Mouse (Mus musculus) hindbrain, embryonic 12.5 days (tissue): ENCODE measurements around the gene Scand1. TPM values are rescaled to one million over a fixed set of nuclear protein-coding genes. Genes with fewer than 3 reads are reported as not detected.
A peak's percentile ranks its signal among the peaks of the same experiment; 100 is the strongest.

Source experiments
- ATAC-seq: fragments of 200-750 bp; cut with Nextera tagmentation; 2 replicates; pipeline ENCODE4 v1.8.0; 2017; ENCODE audit warnings: moderate TSS enrichment; ENCODE audit not compliant: low FRiP score
- H3K27ac ChIP-seq: fragments of 300-500 bp; sonication (generic); 2 replicates; pipeline ENCODE4 v1.5.1; 2016; ENCODE audit warnings: mild to moderate bottlenecking
- H3K27me3 ChIP-seq: fragments of 300-500 bp; sonication (generic); 2 replicates; pipeline ENCODE4 v1.6.1; 2016; ENCODE audit warnings: mild to moderate bottlenecking
- H3K36me3 ChIP-seq: fragments of 300-500 bp; sonication (generic); 2 replicates; pipeline ENCODE4 v1.6.1; 2016; ENCODE audit warnings: mild to moderate bottlenecking
- H3K4me1 ChIP-seq: fragments of 300-500 bp; sonication (generic); 2 replicates; pipeline ENCODE4 v1.6.1; 2016
- H3K4me2 ChIP-seq: fragments of 300-500 bp; sonication (generic); replicated peaks from 2 replicates; pipeline ENCODE4 v1.6.1; 2016; ENCODE audit warnings: mild to moderate bottlenecking
- H3K4me3 ChIP-seq: fragments of 300-500 bp; sonication (generic); 2 replicates; pipeline ENCODE4 v1.5.1; 2016; ENCODE audit warnings: mild to moderate bottlenecking
- H3K9ac ChIP-seq: fragments of 300-500 bp; sonication (generic); 2 replicates; pipeline ENCODE4 v1.6.1; 2016; ENCODE audit warnings: mild to moderate bottlenecking, moderate library complexity
- H3K9me3 ChIP-seq: fragments of 300-500 bp; sonication (generic); replicated peaks from 2 replicates; pipeline ENCODE4 v1.6.1; 2016; ENCODE audit warnings: mild to moderate bottlenecking
- WGBS: fragments of 180-500 bp; shearing (Covaris S2); methylation state at CpG from one replicate; pipeline ENCODE4 v1.1.7; 2016; 5-methylcytosine and 5-hydroxymethylcytosine counted together
- polyA plus RNA-seq: library from polyadenylated mRNA; unstranded; fragments of >200 nt; fragmentation: Nextera tagmentation; extraction: Ambion mirVana; gene quantifications from 2 replicates; pipeline ENCODE4 v1.2.1, GENCODE M21; 2016

The Scand1 gene
- polyA plus RNA-seq, 1 experiment from 2014 or later, result 121 TPM

DNA sequence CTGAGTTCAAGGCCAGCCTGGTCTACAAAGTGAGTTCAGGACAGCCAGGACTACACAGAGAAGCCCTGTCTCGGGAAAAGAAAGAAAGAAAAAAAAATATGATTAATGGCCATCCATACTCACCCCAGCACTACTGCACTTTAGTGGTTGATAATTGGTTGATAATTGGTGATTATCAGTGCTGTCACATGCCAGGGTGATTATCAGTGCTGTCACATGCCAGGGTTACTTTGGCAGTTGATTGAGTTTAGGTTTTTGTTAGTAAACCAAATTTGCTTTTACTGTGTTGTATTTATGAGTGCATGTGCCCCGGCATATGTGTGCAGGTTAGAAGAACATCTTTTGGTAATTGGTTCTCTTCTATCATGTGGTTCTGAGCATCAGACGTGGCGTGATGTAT, 10.4 kb downstream of the Scand1 start:
- Histone ChIP-seq H3K4me1 (no peaks in the 10 kb centered on the region), H3K27me3 (no peaks in the 10 kb centered on the region), H3K4me2 (no peak overlapping the region), H3K4me3 (no peak overlapping the region), H3K36me3 (peaks cover 61% of the 10 kb centered on the region), H3K27ac (no peak overlapping the region), H3K9ac (no peak overlapping the region), H3K9me3 (no peaks in the 10 kb centered on the region)
- WGBS, result 92% methylated on average over 4 of the region's 4 CpGs
- ATAC-seq, result no peak

DNA sequence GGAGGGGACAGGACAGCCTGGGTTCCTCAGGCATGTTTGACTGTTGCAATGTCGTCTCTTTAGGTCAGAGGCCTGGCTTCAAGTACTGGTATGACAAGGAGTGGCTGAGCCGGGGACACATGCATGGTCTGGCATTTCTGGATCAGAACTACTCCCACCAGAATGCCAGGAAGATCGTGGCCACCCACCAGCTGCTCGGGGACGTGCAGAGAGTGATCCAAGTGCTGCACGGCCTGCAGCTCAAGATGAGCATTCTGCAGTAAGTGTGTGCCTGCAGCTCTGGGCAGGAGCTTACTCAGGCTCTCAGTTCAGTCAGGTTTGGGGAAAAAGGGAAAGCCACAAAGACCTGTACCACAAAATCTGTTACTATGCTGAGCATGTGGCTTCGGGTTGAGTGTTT, 14.0 kb downstream of the Scand1 start:
- H3K36me3 ChIP-seq, result peaks cover 69% of the 10 kb centered on the region
- H3K27ac ChIP-seq, result no peak overlapping the region
- no peak overlapping the region for H3K9ac ChIP-seq
- H3K27me3 ChIP-seq, result no peaks in the 10 kb centered on the region
- H3K4me3 ChIP-seq, result no peak overlapping the region
- no peak for ATAC-seq
- no peak overlapping the region for H3K4me2 ChIP-seq
- H3K4me1 ChIP-seq, result no peaks in the 10 kb centered on the region
- no peaks in the 10 kb centered on the region for H3K9me3 ChIP-seq
- WGBS, result 95% methylated on average over 7 of the region's 7 CpGs

- Histone ChIP-seq H3K4me1 (no peaks in the 10 kb centered on the region), H3K9ac (no peak overlapping the region), H3K27ac (no peak overlapping the region), H3K9me3 (no peaks in the 10 kb centered on the region), H3K27me3 (no peaks in the 10 kb centered on the region), H3K4me3 (no peak overlapping the region), H3K36me3 (peaks cover 72% of the 10 kb centered on the region), H3K4me2 (no peak overlapping the region)
- WGBS, result 88% methylated on average over 3 of the region's 3 CpGs
- no peak for ATAC-seq
These were observed 14.9 kb downstream of the Scand1 start for GRCm38 (mm10) chr2:156297653-156298052.

- Histone ChIP-seq H3K4me3 (no peak overlapping the region), H3K36me3 (peaks cover 70% of the 10 kb centered on the region), H3K27ac (no peak overlapping the region), H3K9me3 (no peaks in the 10 kb centered on the region), H3K27me3 (no peaks in the 10 kb centered on the region), H3K4me1 (no peaks in the 10 kb centered on the region), H3K4me2 (no peak overlapping the region), H3K9ac (no peak overlapping the region)
- WGBS, result 89% methylated on average over 3 of the region's 3 CpGs
- ATAC-seq, result no peak
These were observed 16.3 kb downstream of the Scand1 start for GRCm38 (mm10) chr2:156296190-156296589.

- no peak overlapping the region for H3K27ac ChIP-seq
- ATAC-seq, result no peak
- H3K27me3 ChIP-seq, result no peaks in the 10 kb centered on the region
- no peak overlapping the region for H3K4me2 ChIP-seq
- WGBS, result 98% methylated on average over 2 of the region's 2 CpGs
- H3K4me3 ChIP-seq, result no peak overlapping the region
- no peaks in the 10 kb centered on the region for H3K9me3 ChIP-seq
- no peaks in the 10 kb centered on the region for H3K4me1 ChIP-seq
- peaks cover 70% of the 10 kb centered on the region for H3K36me3 ChIP-seq
- no peak overlapping the region for H3K9ac ChIP-seq
These were observed 16.9 kb downstream of the Scand1 start for GRCm38 (mm10) chr2:156295601-156296063.

- H3K9me3 ChIP-seq, result no peaks in the 10 kb centered on the region
- 84% methylated on average over 1 of the region's 1 CpGs for WGBS
- no peak overlapping the region for H3K4me2 ChIP-seq
- H3K4me3 ChIP-seq, result no peak overlapping the region
- no peaks in the 10 kb centered on the region for H3K4me1 ChIP-seq
- H3K36me3 ChIP-seq, result peaks cover 75% of the 10 kb centered on the region
- ATAC-seq, result no peak
- no peaks in the 10 kb centered on the region for H3K27me3 ChIP-seq
- H3K27ac ChIP-seq, result no peak overlapping the region
- H3K9ac ChIP-seq, result no peak overlapping the region
These were observed 20.5 kb downstream of the Scand1 start for GRCm38 (mm10) chr2:156291998-156292397.

DNA sequence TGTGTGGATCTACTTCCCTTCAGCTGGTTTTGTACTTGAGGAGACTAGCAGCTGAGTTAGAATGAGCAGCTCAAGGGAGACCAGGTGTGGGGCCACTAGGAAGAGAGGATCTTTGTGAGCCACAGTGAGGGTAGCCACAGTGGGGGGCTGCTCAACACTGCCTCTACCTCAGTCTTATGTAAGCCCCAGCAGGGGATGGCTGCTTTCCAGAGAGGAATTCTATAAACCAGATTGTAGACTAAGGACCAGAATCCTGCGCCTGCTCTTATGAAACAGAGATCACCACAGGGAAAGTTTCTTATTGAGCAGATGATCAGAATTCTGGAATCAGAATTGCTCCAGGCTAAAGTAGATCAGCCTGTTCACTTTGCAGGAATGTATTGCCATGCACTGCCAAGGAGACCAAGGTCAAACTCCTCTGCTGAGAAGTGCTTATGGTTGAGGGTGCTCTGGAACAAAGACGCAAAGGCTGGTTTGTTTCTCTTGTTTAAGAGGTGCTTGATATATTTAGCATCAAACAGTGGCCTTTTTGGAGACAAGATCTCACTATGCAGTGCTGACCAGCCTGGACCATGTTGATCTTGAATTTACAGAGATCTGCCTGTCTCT, 22.8 kb downstream of the Scand1 start:
- no peaks in the 10 kb centered on the region for H3K4me1 ChIP-seq
- H3K9ac ChIP-seq, result no peak overlapping the region
- H3K27ac ChIP-seq, result no peak overlapping the region
- peaks cover 64% of the 10 kb centered on the region for H3K36me3 ChIP-seq
- no peak for ATAC-seq
- H3K9me3 ChIP-seq, result no peaks in the 10 kb centered on the region
- H3K4me3 ChIP-seq, result no peak overlapping the region
- no peaks in the 10 kb centered on the region for H3K27me3 ChIP-seq
- no peak overlapping the region for H3K4me2 ChIP-seq
- 92% methylated on average over 2 of the region's 2 CpGs for WGBS

DNA sequence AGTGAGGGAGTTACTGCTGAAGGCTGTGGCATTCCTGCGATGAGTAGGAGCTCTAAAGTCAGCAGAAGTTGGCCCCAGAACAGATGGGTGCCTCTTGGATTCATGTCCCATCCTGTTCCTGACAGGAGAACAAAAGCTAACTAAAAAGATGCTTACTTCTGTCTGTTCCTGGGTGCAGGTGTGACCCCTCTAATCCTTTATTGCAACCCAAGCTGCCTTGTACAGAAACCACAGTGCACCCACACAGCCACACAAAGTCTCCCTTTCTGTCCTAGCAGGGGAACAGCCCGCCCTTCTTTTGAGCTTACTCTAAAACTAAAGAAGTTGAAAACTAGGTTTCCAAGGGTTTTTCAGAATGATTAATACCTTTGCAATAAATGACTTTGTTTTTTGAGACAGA, 24.3 kb downstream of the Scand1 start:
- Histone ChIP-seq H3K9ac (no peak overlapping the region), H3K9me3 (no peaks in the 10 kb centered on the region), H3K27ac (no peak overlapping the region), H3K4me1 (no peaks in the 10 kb centered on the region), H3K36me3 (peaks cover 50% of the 10 kb centered on the region), H3K4me3 (no peak overlapping the region), H3K27me3 (no peaks in the 10 kb centered on the region), H3K4me2 (no peak overlapping the region)
- ATAC-seq, result no peak
- WGBS, result 96% methylated on average over 2 of the region's 2 CpGs

GRCm38 (mm10) chr2:156286733-156287132, 25.8 kb downstream of the Scand1 start:
- Histone ChIP-seq H3K36me3 (peaks cover 47% of the 10 kb centered on the region), H3K4me1 (no peaks in the 10 kb centered on the region), H3K9me3 (no peaks in the 10 kb centered on the region), H3K9ac (no peak overlapping the region), H3K27me3 (no peaks in the 10 kb centered on the region), H3K27ac (no peak overlapping the region), H3K4me2 (no peak overlapping the region), H3K4me3 (no peak overlapping the region)
- WGBS, result 98% methylated on average over 4 of the region's 4 CpGs
- ATAC-seq, result no peak

DNA sequence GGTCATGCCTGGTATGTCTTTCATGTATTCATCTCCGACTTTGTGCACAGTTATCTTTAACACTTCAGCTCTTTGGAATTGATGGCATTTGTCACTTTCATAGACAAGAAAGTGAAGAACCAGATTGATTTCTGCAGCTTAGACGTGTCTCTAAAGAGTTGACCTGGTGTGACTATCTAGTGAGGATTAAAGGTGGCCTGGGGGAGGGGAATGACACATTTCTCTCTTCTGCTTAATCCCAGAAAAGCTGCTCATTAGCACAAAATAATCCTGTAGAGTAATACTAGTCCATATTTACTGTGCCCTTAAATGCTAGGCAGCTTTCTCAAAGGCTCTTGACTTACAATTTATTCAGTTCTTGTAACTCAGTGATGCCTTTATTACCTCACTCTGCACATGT, 27.3 kb downstream of the Scand1 start:
- H3K27ac ChIP-seq, result no peak overlapping the region
- no peaks in the 10 kb centered on the region for H3K9me3 ChIP-seq
- no peak for ATAC-seq
- H3K27me3 ChIP-seq, result no peaks in the 10 kb centered on the region
- peaks cover 44% of the 10 kb centered on the region for H3K36me3 ChIP-seq
- no peak overlapping the region for H3K4me3 ChIP-seq
- no peaks in the 10 kb centered on the region for H3K4me1 ChIP-seq
- no peak overlapping the region for H3K9ac ChIP-seq
- H3K4me2 ChIP-seq, result no peak overlapping the region
- 87% methylated on average over 2 of the region's 2 CpGs for WGBS

DNA sequence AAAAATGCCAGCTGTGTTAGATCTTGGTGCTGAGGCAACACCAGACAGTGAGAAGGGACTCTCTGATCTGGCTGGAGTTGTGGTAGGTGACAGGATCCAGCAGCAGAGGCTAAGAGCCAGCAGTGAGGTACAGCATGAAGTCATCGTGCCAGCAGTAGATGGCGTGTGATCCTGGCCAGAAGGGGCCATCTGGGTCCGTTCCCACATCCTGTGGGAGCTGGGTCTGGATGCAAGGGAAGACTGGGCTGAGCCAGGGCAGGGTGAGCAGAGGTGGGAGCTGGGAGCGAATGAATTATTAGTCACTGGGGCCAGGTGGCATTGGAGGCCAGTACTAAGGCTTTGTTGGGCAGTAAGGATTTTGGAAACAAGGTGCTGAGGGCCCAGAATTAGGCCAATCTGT, 31.3 kb downstream of the Scand1 start:
- H3K27ac ChIP-seq, result no peak overlapping the region
- no peaks in the 10 kb centered on the region for H3K27me3 ChIP-seq
- H3K9ac ChIP-seq, result no peak overlapping the region
- no peak for ATAC-seq
- H3K4me1 ChIP-seq, result no peaks in the 10 kb centered on the region
- WGBS, result 76% methylated on average over 4 of the region's 4 CpGs
- no peak overlapping the region for H3K4me3 ChIP-seq
- no peaks in the 10 kb centered on the region for H3K9me3 ChIP-seq
- peaks cover 28% of the 10 kb centered on the region for H3K36me3 ChIP-seq
- no peak overlapping the region for H3K4me2 ChIP-seq

GRCm38 (mm10) chr2:156278226-156279017, 34.1 kb downstream of the Scand1 start:
- 65% methylated on average over 4 of the region's 4 CpGs for WGBS
- Histone ChIP-seq H3K36me3 (peaks cover 39% of the 10 kb centered on the region), H3K4me1 (no peaks in the 10 kb centered on the region), H3K9ac (no peak overlapping the region), H3K27ac (0 out of 2 replicates have a peak overlapping the region, but pooled peaks have one; percentile 44), H3K9me3 (no peaks in the 10 kb centered on the region), H3K4me2 (no peak overlapping the region), H3K27me3 (no peaks in the 10 kb centered on the region), H3K4me3 (no peak overlapping the region)
- no peak for ATAC-seq

GRCm38 (mm10) chr2:156272553-156272952, 40.0 kb downstream of the Scand1 start:
- Histone ChIP-seq H3K4me2 (no peak overlapping the region), H3K36me3 (peaks cover 23% of the 10 kb centered on the region), H3K27ac (no peak overlapping the region), H3K9me3 (no peaks in the 10 kb centered on the region), H3K27me3 (no peaks in the 10 kb centered on the region), H3K9ac (no peak overlapping the region), H3K4me1 (no peaks in the 10 kb centered on the region), H3K4me3 (no peak overlapping the region)
- WGBS, result 95% methylated on average over 6 of the region's 6 CpGs
- no peak for ATAC-seq
